Mouse (Mus musculus): Measurements from ENCODE around the gene Lfng. TPM values are rescaled to one million over a fixed set of nuclear protein-coding genes. Genes with fewer than 3 reads are reported as not detected.

Lfng gene
- total RNA-seq, 2 experiments from 2014 or later = 35.8 to 39.7 TPM

DNA sequence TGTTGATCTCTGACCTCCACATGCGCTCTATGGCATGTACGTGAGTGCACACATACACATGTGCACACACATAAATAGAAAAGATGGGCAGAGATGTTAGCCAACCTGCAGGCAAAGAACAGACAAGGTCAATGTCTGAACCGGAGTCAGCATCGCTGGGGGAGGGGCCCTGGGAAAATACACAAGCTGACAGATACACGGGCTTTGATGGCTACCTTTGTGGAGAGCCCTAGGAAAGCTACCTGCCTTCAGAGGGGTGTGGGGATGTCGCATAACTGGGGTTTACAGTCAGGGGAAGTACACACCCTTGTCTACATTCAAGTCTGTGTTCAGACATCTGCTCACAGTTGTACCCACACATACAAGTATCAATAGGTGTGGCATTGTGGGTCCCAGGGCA is 31.4 kb downstream of the Lfng start:
- no peak for DNase-seq (ENCODE audit: low spot score in 2 of 2)

DNA sequence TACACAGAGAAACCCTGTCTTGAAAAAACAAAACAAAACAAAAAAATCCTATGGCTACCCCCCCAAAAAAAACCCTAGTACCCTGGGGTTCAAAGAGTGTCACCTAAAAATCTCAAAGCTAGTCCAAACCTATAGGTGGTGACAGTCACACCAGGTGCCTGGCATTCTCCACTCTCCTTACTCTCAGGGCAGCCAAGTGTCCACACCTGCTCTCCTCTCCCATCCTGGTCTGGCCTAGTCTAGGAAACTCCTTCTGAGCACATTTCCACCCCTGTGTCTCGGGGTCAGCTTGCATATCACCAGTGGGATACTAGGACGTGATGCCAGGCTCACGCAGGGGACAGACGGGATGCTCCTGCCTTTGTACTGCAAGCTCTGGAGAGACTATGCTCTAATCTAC is 32.2 kb downstream of the Lfng start:
- DNase-seq (ENCODE audit: low spot score in 2 of 2) = no peak

DNA sequence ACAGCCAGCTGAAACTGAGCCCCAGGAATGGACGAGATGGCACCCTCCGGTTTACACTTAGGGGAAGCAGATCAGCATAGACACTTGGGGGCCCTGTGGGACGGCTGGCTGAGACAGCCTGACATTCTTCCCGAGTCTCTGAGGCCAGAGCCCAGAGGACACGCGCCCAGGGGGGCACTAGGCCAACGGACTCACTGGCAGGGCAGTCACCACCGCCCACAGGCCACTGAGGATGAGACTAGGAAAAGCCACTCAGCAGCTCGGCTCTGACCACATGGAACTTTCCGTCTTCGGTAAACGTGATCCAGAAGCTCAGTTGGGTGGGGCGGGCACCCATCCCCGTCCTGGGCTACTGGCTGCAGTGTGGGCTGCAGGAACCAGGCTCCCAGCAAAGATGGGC is 32.8 kb downstream of the Lfng start:
- DNase-seq (ENCODE audit: low spot score in 2 of 2) = no peak

GRCm38 (mm10) chr5:140640812-140641211 is 33.7 kb downstream of the Lfng start:
- DNase-seq (ENCODE audit: low spot score in 2 of 2) = no peak

- DNase-seq (ENCODE audit: low spot score in 2 of 2) = no peak
These were observed 34.3 kb downstream of the Lfng start for GRCm38 (mm10) chr5:140641254-140641928.

DNA sequence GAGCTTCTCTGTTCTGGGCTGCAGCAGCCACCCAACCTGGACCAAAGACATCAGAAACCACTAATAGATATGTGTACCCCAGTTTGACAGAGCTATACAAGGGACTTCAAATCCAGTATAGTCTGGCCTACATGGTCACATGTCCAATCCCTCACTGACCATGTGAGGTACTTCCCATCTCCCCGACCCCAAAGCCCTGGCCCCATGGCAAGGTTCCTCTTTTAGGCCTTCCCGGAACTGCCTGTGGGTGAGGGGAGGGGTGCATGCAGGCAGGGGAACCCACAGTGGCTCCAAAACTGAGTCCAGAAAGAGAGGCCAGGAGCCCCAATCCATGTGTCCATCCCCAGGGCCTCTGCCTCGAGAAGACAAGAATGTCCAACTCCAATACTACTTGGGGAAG is 35.0 kb downstream of the Lfng start:
- DNase-seq (ENCODE audit: low spot score in 2 of 2) = no peak

DNA sequence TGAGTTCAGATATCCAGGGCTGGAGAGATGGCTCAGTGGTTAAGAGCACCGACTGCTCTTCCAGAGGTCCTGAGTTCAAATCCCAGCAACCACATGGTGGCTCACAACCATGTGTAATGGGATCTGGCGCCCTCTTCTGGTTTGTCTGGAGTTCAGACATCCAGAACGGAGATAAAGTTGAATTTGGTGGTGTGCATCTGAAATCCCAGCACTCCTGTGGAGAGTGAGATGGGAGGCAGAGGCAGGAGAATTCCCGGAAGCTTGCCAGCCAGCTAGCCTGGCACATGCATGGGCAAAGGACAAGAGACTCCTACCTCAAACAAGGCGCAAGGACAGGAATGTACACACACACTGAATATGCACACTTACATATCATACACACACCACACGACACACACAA is 37.1 kb downstream of the Lfng start:
- no peak for DNase-seq (ENCODE audit: low spot score in 2 of 2)

DNA sequence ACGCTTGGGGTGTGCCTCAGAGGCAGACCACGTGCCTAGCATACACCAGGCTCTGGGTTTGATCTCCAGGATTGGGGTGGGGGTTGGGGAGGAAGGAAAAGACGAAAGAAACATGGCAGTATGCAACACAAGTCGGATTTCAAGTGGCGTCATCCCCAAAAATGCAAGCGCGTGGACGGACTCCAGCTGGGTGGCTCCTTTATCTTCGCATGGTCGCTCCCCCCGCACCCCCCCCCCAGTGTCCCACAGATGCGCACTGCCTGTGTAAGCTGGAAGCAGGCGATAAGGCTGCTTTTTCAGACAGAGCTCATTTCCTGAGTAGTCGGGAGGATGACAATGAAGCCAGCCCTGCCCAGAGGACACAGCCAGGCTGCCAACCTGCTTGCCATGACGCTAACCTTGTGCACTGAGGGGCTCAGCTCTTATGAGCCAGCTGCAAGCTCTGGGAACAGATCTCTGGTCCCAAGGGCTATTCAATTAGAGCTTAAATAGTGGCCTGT is 37.6 kb downstream of the Lfng start:
- DNase-seq (ENCODE audit: low spot score in 2 of 2) = no peak

DNA sequence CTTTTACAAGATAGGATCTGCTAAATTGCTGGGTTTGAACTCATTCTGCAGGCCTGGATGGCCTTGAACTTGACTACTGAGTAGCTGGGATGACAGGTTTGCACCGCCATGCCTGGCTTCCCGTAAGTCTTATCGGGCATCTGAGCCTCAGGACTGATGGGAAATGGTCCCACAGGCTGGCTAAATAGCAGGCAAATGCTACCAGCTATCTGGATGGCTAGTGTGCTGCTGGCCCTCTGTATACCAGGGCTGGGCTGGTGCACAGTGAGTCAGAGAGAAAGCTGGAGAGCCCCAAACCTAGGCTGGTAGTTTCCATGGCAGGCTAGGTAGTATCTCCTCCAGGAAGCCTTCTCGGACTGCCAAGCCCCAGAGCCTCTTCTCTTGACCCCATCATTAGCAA is 38.3 kb downstream of the Lfng start:
- DNase-seq (ENCODE audit: low spot score in 2 of 2) = no peak

- DNase-seq (ENCODE audit: low spot score in 2 of 2) = no peak
These were observed 39.1 kb downstream of the Lfng start for GRCm38 (mm10) chr5:140646171-140646570.

DNA sequence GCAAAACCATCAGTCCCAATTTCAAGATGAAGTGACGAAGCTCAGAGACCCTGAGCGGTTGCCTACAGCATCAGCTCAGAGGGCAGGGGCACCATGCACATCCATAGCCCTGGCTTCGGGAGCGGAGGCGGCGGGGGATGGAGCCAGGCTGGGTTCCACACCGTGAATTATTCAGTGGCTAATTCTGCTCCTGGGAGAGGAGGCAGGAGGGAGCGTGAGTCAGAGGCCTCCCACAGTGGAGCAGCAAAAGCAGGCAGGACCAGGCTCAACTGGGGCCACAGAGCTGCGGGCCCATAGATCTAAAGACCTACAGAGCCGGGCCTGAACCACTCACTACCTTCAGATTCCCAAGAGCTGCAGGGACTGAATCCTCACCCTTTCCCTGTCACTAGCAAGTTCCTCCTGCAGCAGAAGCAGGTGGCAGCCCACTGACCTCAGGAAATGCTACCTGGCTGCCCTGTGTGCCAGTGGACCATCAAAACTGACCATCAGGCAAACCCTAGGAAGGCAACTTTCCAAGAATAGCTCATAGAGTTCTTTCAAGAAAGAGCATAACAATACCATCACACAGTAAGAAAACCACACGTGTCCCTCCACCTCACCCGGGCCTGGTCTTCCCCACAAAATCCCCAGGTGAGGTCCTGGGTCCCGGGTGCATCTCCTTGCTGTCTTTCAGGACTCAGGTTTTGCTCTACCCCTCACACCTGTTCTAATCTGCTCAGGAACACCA is 40.1 kb downstream of the Lfng start:
- no peak for DNase-seq (ENCODE audit: low spot score in 2 of 2)

- DNase-seq (ENCODE audit: low spot score in 2 of 2) = peak; percentile 77 to 80
These were observed 40.9 kb downstream of the Lfng start for GRCm38 (mm10) chr5:140647821-140648518.

- no peak for DNase-seq (ENCODE audit: low spot score in 2 of 2)
These were observed 41.5 kb downstream of the Lfng start, which contains the start of gene Ttyh3 for GRCm38 (mm10) chr5:140648519-140649100. Ttyh3 (minus strand) TSS chr5:140649031.

- peak; percentile 93 to 97 for DNase-seq (ENCODE audit: low spot score in 2 of 2)
These were observed 42.1 kb downstream of the Lfng start for GRCm38 (mm10) chr5:140649101-140649667.

DNA sequence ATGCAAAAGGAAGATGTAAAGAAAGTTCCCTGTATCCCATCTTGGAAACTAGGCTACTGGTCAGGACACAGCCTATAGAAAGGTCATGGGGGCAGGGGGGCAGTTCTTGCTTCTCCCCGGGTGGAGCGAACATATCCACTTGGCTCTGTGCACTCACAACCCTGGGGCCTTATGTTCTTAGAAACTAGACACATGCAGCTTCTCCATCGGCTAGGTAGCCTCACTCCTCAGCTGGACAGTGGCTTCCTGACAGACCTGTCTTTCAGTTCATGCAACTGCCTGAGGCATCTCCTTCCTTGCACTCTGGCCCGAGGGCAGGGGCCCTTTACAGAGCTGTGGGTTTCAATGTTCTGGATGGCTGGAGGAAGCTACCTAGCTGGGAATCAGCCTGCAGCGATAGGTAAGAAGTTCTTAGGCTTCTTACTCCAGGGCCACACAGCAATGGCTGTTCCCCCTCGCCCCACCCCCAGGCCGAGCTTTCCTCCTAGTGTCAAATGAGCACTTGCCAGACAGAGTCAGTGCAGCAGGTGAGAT is 42.8 kb downstream of the Lfng start:
- DNase-seq (ENCODE audit: low spot score in 2 of 2) = no peak

DNA sequence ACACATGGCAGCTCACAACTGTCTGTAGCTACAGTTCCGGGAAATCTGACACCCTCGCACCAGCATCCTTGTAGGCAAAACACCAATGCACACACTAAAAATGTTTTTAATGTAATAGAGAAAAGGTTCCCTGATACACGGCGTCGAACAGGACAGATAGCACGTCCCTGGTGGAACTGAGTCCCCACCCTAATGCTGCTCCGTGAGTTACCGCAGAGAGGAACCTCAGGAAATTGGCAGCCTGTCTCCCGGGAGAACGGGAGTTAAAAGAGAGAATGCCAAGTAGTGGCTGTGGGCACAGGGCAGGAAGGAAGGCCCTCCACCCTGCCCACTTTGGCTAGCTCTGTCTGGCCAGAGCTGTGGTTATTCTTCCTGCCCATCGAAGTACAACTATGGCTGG is 44.1 kb downstream of the Lfng start:
- no peak for DNase-seq (ENCODE audit: low spot score in 2 of 2)

DNA sequence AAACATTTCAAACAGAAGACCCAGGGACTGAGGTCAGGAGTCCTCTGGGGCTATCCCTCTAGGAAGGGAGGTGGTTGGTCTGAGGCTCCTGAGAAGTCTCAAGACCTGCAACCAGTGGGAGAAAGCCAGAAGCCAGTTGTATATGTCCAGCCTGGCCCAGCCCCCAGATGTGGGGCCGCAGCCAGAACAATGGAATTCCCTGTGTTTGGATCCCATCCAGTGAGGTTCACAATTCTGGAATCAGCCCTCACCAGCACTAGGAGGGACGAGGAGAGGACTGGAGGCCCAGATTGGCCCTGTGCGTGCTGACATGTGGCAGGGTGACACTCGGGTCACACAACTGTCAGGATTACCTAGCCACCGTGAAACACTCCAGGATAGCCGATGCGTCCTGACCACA is 45.5 kb downstream of the Lfng start:
- no peak for DNase-seq (ENCODE audit: low spot score in 2 of 2)

GRCm38 (mm10) chr5:140654096-140654845 is 47.2 kb downstream of the Lfng start:
- DNase-seq (ENCODE audit: low spot score in 2 of 2) = no peak

- DNase-seq (ENCODE audit: low spot score in 2 of 2) = peak; percentile 65 to 86
These were observed 52.6 kb downstream of the Lfng start for GRCm38 (mm10) chr5:140659607-140660272.

DNA sequence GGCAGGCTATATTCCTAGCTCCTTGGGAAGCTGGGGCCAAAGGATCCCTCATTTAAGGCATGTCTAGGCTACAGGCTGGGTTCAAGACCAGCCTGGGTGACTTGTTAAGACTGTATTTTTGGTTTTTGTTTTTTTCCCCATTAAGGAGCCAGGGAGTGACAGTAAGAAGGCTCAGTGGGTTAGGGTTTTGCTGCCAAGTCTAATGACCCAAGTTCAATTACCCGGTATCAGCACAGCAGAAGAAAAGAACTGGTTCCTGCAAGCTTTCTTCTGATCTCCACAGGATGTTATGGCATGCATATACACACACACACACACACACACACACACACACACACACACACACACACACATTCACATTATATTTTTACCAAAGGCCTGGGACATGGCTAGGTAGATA is 53.3 kb downstream of the Lfng start:
- DNase-seq (ENCODE audit: low spot score in 2 of 2) = no peak
